Mouse (Mus musculus): ENCODE results near the gene Inpp5d.
A peak's percentile ranks its signal among the peaks of the same experiment; 100 is the strongest.
"Not testable (repeated sequence)": the region's sequence is repeated elsewhere in the genome, so short reads cannot be mapped to it uniquely, and the experiment has no call there.

Inpp5d gene

DNA sequence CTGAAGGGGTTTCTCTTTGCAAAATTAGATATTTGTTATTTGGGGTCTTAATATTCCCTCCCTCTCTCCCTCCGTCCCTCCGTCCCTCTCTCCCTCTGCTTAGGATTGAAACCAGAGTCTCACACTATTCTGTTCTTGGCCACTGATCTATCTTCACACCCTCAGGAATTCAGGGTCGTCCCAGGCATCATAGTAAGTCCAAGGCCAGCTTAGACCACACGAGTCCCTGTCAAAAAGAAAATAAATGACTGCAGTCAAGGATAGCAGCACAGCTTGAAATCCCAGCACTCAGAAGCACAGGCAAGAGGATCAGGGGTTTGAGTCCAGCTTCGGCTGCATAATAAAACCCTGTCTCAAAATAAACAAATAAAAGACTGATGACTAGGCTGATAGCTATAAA, 35.0 kb downstream of the Inpp5d start:
- no peak for DNase-seq (ENCODE audit: low spot score)

DNA sequence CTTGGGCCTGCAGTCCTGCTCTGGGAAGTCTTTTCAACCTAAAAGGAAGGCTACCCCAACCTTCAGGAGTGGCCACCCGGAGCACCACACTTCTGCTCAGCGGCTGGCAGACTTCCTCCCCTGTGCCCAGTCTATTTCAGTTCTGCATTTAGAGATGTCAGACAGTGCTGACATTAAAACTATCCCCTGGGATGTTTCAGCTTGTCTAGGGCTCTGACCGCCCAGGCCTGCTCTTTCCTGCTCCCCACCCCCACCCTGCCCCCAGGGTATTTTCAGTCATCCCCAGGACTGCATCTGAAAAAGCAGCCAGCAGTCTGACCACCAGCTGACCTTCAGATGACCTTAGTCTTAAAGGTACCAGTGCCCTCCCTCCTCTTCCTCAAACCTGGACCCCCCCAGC, 38.0 kb downstream of the Inpp5d start:
- no peak for DNase-seq (ENCODE audit: low spot score)

DNA sequence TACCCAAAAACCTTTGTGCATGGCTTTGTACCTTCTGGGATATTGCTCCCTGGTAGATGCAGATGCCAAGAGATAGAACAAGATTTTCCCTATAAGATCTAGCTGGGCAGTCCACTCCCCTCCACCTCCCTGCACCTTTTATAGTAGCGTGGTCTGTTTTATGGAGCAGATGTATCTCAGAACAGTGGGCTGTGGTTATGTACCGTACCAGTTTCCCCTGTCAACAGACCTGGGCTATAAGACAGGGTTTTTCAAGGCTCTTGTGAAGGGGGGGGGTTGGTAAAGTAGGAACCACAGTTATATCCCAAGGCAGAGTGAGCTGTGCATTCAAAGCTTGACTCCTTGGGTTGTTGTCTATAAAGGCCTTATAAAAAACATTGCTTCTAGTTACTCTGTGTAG, 38.4 kb downstream of the Inpp5d start:
- DNase-seq (ENCODE audit: low spot score) = no peak

DNA sequence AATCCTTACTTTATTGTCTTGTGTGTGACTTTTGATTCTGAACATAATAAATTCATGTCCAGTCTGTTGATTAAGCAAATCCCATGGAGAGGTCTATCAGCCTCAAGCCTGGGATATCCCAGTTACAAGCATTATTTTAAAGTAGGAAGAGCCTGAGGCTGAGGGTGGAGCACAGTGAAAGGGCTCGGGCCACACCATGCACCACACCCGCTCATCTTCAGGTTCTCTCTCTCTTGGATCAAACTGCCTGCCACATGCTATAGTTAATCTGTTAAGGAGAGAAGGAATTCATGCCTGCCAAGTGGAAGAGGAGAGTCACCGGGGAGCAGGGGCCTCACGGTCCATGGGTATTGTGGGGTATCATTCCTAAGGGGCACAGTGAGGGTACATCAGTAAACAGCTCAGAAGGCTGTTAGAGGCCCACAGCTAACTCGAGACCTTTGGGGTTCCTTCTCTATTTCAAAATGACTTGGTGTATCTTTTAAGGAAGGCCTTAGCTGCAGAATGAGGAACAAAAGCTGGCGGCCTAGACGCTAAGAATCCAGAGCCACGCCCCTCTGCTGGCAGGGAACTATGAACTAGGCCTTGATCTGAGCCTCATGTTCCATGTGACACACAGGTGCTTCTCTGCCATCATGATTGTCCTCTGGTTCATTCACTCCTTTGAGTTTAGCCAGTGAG, 39.0 kb downstream of the Inpp5d start:
- DNase-seq (ENCODE audit: low spot score) = peak; percentile 27

DNA sequence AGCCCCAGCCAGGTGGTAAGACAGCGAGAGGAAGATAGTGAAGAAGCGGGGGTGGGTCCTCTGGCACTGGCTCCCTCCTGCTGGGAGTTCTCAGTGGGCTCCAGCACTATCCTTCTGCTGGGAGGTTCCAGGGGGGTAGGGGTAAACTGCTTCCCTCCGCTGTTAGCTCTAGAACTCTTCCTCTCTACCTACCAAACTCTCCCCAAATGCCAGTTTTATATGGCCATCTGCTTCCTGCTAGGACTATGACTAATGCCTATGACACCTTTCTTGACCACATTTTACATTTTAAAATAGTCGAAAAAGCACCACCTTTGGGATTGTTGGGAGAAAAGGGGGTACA, 39.5 kb downstream of the Inpp5d start:
- DNase-seq (ENCODE audit: low spot score) = no peak

DNA sequence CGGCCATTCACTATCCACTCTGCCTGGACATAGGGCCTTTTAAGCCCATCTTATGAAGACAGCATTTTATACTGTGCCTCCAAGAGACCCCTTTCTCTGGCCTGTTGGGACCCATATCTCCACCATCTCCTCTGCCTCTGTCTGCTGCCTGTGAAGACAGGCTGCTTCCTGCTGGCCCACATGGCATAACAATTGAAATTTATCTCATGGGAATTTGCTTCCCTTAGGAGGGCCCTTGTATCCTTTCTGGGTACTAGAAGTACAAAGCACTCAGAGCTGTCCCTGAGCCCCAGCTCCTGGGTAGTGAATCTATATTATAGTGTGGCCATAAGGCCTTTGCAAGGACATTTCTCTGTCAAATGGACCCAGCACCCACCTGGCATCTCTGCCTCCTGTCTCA, 40.6 kb downstream of the Inpp5d start:
- no peak for DNase-seq (ENCODE audit: low spot score)

DNA sequence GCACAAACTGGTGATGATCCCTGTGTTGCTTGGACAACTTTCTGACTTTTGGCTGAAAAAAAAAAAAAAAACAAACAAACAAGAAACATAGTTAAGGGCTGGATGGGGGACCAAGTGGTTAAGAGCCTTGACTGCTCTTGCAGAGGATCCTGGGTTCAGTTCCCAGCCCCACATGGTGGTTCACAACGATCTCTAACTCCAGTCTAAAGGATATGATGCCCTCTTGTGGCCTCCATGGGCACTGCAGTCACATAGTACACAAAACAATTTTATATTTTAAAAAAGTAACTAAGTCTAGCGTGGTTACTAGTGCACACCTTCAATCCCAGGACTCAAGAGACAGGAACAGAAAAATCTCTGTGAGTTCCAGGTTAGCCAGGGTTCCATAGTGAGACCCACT, 43.9 kb downstream of the Inpp5d start:
- no peak for DNase-seq (ENCODE audit: low spot score)

DNA sequence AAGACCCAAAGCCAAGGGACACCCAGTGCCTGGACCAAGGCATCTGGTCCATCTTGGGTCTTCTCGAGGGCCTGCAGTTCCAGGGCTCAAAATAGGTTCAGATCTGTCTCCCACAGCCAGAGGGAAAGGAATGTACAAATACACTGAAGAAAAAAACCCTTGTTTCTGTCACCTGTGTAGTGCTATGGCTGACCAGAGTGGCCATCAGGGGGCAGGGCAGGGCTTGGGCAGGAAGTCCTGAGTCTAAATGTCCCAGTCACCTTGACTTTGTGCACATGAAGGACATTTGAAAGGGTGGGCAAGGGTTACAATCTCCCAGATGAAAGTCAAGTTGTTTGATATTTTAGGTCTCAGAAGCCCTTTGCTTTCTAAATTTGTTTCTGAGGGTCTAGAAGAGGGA, 46.9 kb downstream of the Inpp5d start:
- DNase-seq (ENCODE audit: low spot score) = no peak

DNA sequence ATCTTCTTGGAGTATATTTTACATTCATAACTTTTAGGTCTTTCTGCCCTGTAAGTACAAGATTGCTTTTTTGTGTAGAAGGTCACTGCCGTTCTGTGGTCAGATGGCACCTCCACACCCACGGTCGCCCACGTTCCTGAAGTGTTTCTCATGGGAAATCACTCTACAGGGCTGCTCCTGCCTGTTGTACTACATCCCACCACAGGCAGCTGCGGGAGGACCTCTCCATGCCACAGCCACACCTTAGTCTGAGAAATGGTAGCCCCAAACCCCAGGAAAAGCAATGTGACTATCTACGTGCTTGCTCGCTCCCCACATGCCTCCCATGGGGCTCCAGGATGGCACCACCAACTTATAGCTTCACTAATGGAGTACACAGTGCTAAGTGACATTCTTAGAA, 48.2 kb downstream of the Inpp5d start:
- DNase-seq (ENCODE audit: low spot score) = no peak

DNA sequence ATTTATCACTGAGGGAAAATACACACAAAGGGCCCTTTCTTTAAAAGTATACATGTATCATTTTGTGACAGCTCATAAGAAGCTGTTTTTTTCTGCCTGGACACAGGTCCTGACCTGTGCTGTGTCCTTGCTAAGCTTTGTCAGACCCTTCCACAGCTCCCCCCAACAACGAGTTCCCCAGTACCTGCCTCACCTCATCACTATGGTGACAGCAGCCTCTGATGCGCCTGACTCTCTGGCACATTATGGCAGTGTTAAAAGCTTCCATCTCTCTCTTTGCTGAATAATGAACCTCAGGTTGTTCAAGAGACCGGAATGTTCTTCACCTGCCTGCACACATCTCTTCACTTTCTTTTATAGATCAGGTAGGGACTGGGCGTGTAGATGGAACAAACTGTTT, 51.4 kb downstream of the Inpp5d start:
- DNase-seq (ENCODE audit: low spot score) = no peak

DNA sequence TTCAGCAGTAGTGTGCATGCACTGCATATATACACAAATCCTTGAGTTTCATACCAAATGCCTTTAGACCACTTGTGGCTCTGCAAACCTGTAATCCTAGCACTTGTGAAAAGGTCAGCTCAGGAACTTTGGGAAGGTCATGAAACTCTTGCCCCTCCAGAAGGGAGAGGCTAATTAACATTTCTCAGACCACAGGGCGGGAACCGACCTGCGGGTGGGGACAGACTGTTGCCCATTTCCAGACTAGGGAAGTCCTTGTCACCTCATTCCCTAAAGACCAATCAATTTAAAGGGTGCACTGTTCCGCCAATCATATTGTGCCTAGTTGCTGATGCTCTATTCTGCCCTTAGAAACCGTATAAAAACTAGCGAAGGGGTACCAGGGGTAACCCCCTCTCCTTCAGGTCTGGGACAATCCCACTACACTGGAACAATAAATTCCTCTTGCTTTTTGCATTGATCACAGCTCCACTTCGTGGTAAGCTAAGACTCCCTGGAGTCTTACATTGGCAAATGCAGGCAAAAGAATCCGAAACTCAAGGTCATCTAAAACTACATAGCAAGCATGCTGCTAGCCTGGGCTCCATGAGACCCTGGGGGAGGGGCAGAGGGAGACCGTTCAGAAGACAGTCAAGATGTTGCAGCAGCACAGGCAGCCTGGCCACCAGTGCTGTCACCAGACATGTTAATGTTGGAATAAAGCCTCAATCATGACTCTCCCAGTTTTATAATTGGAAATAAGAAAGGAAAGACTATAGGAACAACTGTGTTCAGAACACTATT, 53.9 kb downstream of the Inpp5d start:
- no peak for DNase-seq (ENCODE audit: low spot score)

DNA sequence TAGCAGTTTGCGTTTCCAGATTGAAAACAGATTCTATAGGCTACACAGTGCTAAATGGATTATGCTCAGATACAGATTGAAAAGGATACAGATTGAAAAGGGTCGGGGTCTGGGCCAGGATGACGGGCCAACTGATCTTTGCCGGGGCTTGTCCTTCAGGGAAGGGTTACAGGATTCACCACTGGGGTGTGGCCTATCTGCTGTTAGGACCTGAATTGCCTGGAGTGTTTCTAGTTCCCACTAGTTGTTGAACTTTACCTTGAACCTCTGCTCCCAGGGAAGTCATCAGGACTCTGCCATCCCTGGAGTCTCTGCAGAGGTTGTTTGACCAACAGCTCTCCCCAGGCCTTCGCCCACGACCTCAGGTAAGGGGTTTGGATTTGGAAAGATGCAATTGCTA, 55.9 kb downstream of the Inpp5d start:
- DNase-seq (ENCODE audit: low spot score) = no peak

DNA sequence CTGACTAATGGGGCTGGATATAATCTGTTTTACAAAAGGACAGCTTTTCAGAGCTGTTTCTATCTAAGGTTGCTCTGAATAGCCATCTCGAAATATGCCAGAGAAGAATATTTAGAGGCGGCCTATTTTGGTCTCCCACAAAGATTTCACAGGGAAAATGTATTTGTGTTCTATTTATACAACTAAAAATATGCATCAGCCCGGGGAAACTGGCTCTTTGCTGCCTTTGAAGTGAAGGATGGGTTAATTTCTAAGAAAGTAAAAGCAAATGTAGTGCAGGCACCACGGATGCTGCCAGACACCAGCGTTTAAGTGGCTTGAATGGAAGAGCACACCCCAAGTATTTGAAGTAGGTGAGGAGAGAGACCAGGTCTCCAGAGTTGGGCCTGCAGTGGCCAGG, 59.0 kb downstream of the Inpp5d start:
- DNase-seq (ENCODE audit: low spot score) = no peak

DNA sequence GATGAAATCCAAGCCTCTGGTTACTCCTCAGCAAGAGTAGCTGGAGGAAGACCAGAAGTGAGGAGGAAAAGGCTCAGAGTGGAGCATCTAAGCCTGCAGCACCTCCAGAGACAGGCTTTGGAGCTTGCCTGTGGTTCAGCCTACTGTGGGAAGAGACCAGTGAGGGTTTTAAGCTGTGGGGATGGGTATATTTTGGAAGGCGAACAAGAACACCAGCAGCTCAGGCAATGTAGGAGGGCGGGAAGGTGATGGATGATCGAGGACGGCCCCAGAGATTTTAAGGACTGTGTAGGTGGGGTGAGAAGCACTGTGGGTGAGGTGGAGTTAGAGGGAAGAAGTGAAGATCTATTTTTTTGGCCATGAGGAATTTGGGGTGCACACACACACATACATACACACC, 60.8 kb downstream of the Inpp5d start:
- DNase-seq (ENCODE audit: low spot score) = no peak

DNA sequence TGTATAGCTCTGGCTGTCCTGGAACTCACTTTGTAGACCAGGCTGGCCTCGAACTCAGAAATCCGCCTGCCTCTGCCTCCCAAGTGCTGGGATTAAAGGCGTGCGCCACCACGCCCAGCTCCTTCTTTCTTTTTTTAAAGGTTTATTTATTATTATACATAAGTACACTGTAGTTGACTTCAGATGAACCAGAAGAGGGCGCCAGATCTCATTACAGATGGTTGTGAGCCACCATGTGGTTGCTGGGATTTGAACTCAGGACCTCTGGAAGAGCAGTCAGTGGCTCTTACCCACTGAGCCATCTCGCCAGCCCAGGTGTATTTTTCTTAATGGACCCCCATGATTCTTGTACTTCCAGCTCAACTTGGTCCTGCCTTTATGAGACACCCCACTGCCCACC, 62.4 kb downstream of the Inpp5d start:
- DNase-seq (ENCODE audit: low spot score) = not testable (repeated sequence)

DNA sequence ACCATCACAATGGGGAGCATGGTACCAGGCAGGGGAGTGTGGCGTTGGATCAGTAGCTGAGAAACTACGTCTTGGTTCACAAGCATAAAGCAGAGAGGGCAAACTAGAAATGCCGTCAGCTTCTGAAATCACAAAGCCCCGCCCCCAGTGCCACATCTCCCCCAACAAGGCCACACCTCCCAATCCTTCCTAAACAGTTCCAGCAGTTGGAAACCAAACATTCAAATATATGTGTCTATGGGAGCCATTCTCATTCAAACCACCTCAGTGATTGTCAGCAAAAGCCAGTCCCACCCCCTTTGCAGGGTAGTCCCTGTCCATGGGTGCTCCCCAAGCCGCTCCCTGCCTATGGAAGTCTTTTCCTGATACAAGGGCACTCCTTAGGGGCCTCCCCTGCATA, 64.0 kb downstream of the Inpp5d start:
- no peak for DNase-seq (ENCODE audit: low spot score)

DNA sequence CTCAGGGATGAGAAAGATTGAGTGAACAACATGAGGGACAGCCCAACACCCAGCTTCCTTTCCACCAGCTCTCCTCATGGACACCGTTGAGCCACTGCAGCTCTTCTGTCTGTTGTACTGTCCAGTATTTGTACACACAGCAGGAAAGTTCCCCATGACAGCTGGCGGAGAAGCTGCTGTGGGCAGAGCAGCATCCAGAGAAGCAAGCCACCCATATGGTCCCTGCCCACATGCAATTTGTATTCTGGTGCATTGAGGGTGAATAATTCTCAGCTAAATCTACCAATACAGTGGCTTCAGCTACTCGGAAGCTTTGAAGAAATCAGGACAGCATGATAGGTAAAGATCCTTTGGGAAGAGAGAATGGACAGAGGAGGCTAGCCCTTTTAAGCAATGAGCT, 64.7 kb downstream of the Inpp5d start:
- DNase-seq (ENCODE audit: low spot score) = no peak

DNA sequence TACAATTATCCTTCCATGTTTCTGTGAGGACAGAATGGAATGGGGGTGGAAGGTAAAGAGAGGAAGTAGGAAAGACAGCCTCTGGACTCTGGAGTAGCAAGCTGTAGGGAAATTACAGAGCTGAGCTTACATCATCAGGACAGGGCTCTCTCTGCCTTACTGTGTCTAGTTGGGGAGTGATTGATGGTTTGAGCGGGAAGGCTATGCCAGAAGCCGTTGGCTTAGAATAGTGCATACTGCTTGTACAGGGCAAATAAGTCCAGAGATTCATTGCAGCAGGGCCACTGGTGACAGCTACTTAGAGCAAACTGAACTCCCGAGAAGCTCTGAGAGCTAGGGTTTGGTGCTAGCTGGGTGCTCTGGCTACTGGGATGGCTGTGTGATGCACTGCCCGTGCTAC, 66.2 kb downstream of the Inpp5d start:
- DNase-seq (ENCODE audit: low spot score) = no peak

DNA sequence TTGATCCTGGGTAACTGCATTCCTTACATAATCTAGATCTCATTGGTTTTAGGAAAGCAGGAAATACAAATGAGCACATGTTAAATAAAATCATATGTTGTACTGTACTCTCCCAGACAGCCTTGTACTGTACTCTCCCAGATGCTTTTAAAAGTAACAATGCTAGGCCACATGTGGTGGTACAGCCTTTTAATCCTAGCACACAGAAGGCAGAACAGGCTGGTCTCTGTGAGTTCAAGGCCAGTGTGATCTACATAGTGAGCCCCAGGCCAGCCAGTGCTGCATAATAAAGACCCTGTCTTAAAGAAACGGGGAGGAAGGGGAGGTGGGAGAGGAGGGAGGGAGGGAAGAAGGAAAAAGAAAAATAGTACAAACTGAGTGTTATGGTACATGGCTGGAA, 66.9 kb downstream of the Inpp5d start:
- no peak for DNase-seq (ENCODE audit: low spot score)

DNA sequence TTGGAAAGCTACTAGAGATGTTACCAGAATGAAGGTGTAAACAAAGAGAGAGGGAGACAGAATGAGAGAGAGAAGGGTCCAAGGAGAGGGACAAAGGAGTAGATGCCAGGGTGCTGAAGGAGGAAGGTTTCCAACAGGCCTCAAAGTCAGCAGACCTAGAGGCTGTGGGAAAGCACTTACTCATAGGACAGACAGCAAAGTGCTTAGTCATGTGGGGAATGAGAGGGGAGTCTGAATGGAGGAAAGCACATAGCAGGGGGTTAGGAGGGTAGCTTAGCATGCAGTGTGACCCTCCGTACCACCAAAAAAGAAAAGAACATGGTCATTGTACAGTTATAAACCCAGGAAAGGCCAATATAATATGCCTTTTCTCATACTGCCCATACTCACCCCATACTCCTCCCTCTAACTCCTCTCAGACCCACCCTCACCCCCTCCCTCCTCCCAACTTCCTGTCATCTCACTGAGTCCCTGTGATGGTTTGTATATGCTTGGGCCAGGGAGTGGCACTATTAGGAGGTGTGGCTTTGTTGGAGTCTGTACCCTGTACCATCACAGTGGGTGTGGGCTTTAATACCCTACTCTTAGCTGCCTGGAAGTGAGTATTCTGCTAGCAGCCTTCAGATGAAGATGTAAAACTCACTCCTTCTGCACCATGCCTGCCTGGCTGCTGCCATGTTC, 69.7 kb downstream of the Inpp5d start:
- DNase-seq (ENCODE audit: low spot score) = no peak

DNA sequence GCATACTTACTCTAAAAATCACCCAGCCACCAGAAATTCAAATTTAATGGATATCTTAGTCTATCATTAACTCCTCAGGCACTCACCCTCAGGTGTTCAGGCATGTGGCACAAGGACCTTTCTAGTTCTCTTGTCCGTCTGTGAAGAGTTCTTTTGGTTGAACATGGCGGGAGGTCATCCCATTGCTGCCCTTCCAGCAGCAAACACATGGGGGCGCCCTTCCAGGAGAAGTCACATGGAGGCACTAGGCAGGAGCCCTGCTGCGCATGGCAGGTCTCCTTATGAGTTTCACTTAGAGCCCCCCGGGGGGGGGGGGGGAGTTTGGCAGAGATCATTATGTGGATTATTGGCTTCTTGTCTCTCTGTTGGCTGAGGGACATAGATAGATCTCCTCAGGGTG, 76.2 kb downstream of the Inpp5d start:
- peak; percentile 53 for DNase-seq (ENCODE audit: low spot score)

DNA sequence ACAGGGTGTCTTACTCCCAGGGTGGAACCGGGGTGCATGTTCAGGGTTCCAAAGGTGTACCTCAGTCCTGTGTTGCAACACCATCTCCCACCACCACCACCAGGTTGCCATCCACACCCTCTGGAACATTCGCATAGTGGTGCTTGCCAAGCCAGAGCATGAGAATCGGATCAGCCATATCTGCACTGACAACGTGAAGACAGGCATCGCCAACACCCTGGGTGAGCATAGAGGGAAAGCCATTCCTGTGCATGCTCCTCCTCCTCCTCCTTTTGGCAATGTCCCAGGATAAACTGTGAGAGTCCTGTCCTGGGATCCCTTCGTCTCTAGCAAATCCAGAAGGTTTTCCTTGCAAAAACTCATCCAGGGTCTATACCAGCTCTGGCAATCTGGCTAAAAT, 77.9 kb downstream of the Inpp5d start:
- DNase-seq (ENCODE audit: low spot score) = no peak

DNA sequence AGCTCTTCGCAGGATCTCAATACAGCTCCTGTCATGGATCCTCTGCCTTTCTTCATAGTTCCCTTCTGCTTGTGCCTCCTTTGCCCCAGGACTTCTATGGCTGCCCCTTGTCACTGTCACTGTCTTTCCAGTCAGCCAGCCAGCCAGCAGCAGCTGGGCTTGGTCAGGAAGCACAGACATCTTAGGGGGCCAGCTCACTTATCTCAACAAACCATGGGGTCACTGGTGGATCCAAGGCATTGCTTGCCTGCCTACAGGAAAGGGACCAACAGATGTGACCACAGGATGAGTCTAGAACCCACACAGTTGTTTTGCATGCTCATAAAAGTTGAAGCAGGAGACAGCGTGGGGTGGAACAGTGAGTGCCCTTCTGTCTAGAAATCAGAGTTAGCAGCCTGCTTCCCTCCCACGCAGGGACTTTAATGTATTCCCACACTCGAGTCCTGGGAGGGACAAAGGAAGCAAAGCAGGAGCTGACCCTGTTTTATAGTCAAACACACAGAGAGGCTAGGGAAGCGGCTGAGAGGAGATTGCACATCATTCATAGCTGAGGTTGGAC, 79.9 kb downstream of the Inpp5d start:
- no peak for DNase-seq (ENCODE audit: low spot score)

All from T-cell, adult 2 months (primary cell).